Mouse (Mus musculus) inflammation-experienced regulatory T-cells (primary cell): ENCODE data around the gene Ppp5c. TPM values are rescaled to one million over a fixed set of nuclear protein-coding genes. Genes with fewer than 3 reads are reported as not detected.

Experiments
- polyA plus RNA-seq, 2 experiments: library from polyadenylated mRNA; unstranded; fragments of 100-300 nt; shearing (Covaris generic); gene quantifications; one replicate each; pipeline ENCODE4 v1.2.1; 2017

Gene Ppp5c
- 100 to 1,000 TPM; 111 to 125 TPM for polyA plus RNA-seq

DNA sequence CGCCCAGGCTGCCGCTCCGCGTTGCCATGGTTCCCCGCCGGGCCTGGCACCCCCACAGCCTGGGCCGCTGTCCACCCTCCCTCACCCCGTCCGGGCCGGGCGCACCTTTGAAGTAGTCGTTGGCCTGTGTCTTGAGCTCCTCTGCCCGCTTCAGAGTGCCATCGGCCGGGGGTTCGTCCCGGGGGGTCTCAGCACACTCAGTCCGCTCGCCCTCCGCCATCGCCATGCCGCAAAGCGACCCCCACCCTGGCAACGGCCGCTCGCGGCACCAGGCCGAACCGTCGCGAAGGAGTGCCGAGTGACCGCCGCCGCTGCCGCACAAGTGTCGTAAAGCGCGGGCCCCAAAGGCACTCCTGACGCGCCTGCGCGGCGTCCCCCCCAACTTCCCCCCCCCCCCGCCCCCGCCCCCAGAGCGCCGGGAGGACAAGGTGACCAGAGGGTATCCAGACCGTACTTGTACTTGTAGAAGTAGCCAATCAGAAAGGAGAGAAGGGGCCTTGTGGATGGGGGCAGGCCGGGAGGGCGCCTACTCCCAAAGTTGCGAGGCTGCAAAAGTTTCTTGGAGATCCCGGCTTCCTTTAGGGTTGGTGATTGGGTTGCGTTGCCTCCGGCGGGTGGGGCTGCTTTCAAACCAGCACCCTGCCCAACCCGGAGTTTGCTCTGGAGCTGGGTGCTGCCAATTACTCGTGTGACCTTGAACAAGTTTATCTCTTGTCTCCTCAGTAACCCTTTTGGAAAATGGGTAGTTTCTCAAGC lies at the start of gene Ppp5c:
Gene Ppp5c (minus strand): TSS at position 337 of the 756 bp plus-strand sequence.

GRCm38 (mm10) chr7:17073904-17074615 lies 46.3 kb upstream of the Ppp5c start, which contains the start of gene Psg16:
Psg16 (plus strand) TSS chr7:17074040.

DNA sequence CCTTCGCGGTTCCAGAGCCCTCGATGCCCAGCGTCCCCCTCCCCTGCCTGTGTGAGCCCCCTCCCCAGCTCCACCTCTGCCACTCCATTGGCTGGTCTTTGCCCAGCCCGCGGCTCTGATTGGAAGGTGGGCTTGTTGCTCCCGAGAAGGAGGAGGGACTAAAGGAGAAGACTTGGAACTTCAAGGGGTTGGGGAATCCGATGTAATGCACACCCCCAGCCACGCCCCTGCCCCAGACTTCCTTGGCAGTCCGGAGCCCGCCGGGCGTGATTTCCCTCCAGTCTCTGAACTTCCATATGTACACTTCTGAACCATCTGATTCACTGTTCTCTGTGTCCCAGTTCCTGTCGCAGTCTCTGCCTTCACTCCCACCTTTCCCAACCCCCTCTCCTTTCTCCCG lies 34.7 kb upstream of the Ppp5c start, which contains the start of gene Hif3a:
Gene Hif3a (minus strand): TSS at position 39 of the 400 bp plus-strand sequence.

GRCm38 (mm10) chr7:16992451-16992807 lies 35.3 kb downstream of the Ppp5c start, which contains the start of gene Ccdc8:
Ccdc8 (plus strand) TSS chr7:16992708.

DNA sequence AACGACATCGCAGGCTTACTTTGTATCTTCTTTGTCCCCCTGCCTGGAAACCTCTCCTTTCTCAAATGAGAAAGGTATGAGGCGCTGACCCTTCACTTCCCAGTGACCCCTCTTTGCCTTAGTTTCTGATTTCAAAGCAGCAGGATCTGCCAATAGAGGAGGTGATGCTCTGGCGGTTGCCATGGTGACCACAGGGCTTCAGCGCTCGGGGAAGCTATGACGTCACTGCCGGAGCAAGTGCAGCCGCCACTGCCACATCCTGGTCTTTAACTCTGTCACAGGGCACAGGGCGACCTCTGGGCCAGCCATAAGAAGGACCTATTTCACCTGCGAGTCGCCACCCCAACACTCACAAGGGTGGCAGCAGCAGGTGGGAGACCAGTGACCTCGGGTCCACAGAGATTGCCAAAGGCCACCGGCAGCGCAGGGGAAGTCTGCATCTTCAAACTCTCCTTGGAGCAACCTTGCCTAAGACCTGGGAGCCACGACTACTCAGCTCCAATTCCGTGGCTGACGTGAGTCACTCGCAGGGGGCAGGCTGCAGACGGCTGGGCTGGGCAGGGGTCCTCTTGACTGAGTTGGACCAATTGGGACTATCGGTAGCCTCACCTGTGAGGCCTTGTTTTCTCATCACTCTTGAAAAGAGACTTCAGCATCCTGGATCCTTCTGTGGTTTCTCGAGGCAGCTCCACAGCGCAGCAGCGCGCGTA lies 44.7 kb downstream of the Ppp5c start, which contains the start of gene Gm42372:
Gene Gm42372 (plus strand): TSS at position 228 of the 710 bp plus-strand sequence.

GRCm38 (mm10) chr7:16959539-16960187 lies 68.1 kb downstream of the Ppp5c start, which contains the start of gene Pnmal1:
Pnmal1 (plus strand) TSS chr7:16959679.

Other genes starting within 250 kb of the Ppp5c start
- gene Slc1a5, start 246.6 kb downstream of the Ppp5c start, polyA plus RNA-seq = 100 to 1,000 TPM; 334 to 412 TPM
- 10 to 100 TPM; 68.2 to 82.5 TPM for gene Strn4, start 212.0 kb downstream of the Ppp5c start, polyA plus RNA-seq
- 10 to 100 TPM; 24.3 to 28.0 TPM for gene Fkrp, start 211.2 kb downstream of the Ppp5c start, polyA plus RNA-seq
- gene Prkd2, start 185.0 kb downstream of the Ppp5c start, polyA plus RNA-seq = 100 to 1,000 TPM; 175 to 246 TPM
- gene Dact3, start 152.6 kb downstream of the Ppp5c start, polyA plus RNA-seq = under 1 TPM in 1 of 2 experiments, not detected in 1; 0.42 TPM
- not detected for gene Gng8, start 136.1 kb downstream of the Ppp5c start, polyA plus RNA-seq
- 10 to 100 TPM in 1 of 2 experiments, 1 to 10 TPM in 1; 7.2 to 27.8 TPM for gene Ptgir, start 121.4 kb downstream of the Ppp5c start, polyA plus RNA-seq
- 100 to 1,000 TPM; 107 to 138 TPM for gene Calm3, start 103.8 kb downstream of the Ppp5c start, polyA plus RNA-seq
- gene Pnmal2, start 83.2 kb downstream of the Ppp5c start, polyA plus RNA-seq = 1 to 10 TPM in 1 of 2 experiments, under 1 TPM in 1; 0.06 to 1.4 TPM
- under 1 TPM in 1 of 2 experiments, not detected in 1; 0.36 TPM for gene Pnmal1, start 68.2 kb downstream of the Ppp5c start, polyA plus RNA-seq
- gene Gm42372, start 44.8 kb downstream of the Ppp5c start, polyA plus RNA-seq = 1 to 10 TPM; 2.3 to 2.7 TPM
- gene Ccdc8, start 35.2 kb downstream of the Ppp5c start, polyA plus RNA-seq = under 1 TPM; 0.04 to 0.65 TPM
- 1 to 10 TPM in 1 of 2 experiments, under 1 TPM in 1; 0.24 to 2.0 TPM for gene Hif3a, start 34.5 kb upstream of the Ppp5c start, polyA plus RNA-seq
- 1 to 10 TPM in 1 of 2 experiments, under 1 TPM in 1; 0.63 to 2.5 TPM for gene Psg16, start 46.1 kb upstream of the Ppp5c start, polyA plus RNA-seq
- under 1 TPM in 1 of 2 experiments, not detected in 1; 0.22 TPM for gene Ceacam3, start 122.4 kb upstream of the Ppp5c start, polyA plus RNA-seq
- not detected for gene Psg29, start 175.6 kb upstream of the Ppp5c start, polyA plus RNA-seq